Mouse (Mus musculus) left cerebral cortex, adult 8-10 months (tissue): ENCODE results near the gene Cacna2d3. TPM values are rescaled to one million over a fixed set of nuclear protein-coding genes. Genes with fewer than 3 reads are reported as not detected.
A peak's percentile ranks its signal among the peaks of the same experiment; 100 is the strongest.

Experiments
- DNase-seq, 2 experiments: peaks; one replicate each; pipeline ENCODE4 v3.0.0; 2022; ENCODE audit warnings: low spot score in 2 of 2
- total RNA-seq, 4 experiments: library from RNA; stranded (reverse); gene quantifications; 2 replicates each; pipeline ENCODE4 v1.2.4; 2022

The Cacna2d3 gene
- total RNA-seq: 100 to 1,000 TPM; 108 to 116 (median 112) TPM

- DNase-seq: peak; percentile 47 to 61
Observed at GRCm38 (mm10) chr14:29721488-29722385, at the start of gene Cacna2d3. TSS of gene Cacna2d3 (minus strand) at chr14:29721864.

- DNase-seq: peak in 1 of 2 experiments; percentile 38
Observed at GRCm38 (mm10) chr14:29769486-29769885, 47.8 kb upstream of the Cacna2d3 start.

- peak in 1 of 2 experiments; percentile 15 for DNase-seq
Observed at GRCm38 (mm10) chr14:29752876-29753275, 31.2 kb upstream of the Cacna2d3 start.

GRCm38 (mm10) chr14:29738751-29739150 is 17.1 kb upstream of the Cacna2d3 start:
- no peak for DNase-seq

GRCm38 (mm10) chr14:29730256-29730655 is 8.6 kb upstream of the Cacna2d3 start:
- DNase-seq: no peak

- no peak for DNase-seq
Observed at GRCm38 (mm10) chr14:29729009-29729408, 7.3 kb upstream of the Cacna2d3 start.

GRCm38 (mm10) chr14:29727596-29727995 is 5.9 kb upstream of the Cacna2d3 start:
- no peak for DNase-seq

- peak in 1 of 2 experiments; percentile 76 for DNase-seq
Observed at GRCm38 (mm10) chr14:29723267-29723666, 1.6 kb upstream of the Cacna2d3 start.

GRCm38 (mm10) chr14:29722386-29723221 is 940 bp upstream of the Cacna2d3 start:
- DNase-seq: peak in 1 of 2 experiments; percentile 41

GRCm38 (mm10) chr14:29721131-29721487 is 555 bp downstream of the Cacna2d3 start:
- DNase-seq: no peak

- no peak for DNase-seq
Observed at GRCm38 (mm10) chr14:29720334-29720911, 1.2 kb downstream of the Cacna2d3 start.

GRCm38 (mm10) chr14:29712621-29713020 is 9.0 kb downstream of the Cacna2d3 start:
- DNase-seq: no peak

- DNase-seq: no peak
Observed at GRCm38 (mm10) chr14:29707561-29708335, 13.9 kb downstream of the Cacna2d3 start.

- no peak for DNase-seq
Observed at GRCm38 (mm10) chr14:29702762-29703161, 18.9 kb downstream of the Cacna2d3 start.

- DNase-seq: peak; percentile 34 to 40
Observed at GRCm38 (mm10) chr14:29696131-29696530, 25.5 kb downstream of the Cacna2d3 start.

- DNase-seq: no peak
Observed at GRCm38 (mm10) chr14:29672436-29673050, 49.1 kb downstream of the Cacna2d3 start.

- peak in 1 of 2 experiments; percentile 19 for DNase-seq
Observed at GRCm38 (mm10) chr14:29669826-29670225, 51.8 kb downstream of the Cacna2d3 start.

GRCm38 (mm10) chr14:29657006-29657405 is 64.7 kb downstream of the Cacna2d3 start:
- DNase-seq: no peak

GRCm38 (mm10) chr14:29650591-29650990 is 71.1 kb downstream of the Cacna2d3 start:
- DNase-seq: peak in 1 of 2 experiments; percentile 38

GRCm38 (mm10) chr14:29648721-29649120 is 72.9 kb downstream of the Cacna2d3 start:
- no peak for DNase-seq
